ENCODE assay signal across 17 mouse cellular contexts in genomic region chr2:65783392-65783791, GRCm38 (mm10).
"Had no signal": no experiment of that assay in that cellular context is flagged by ENCODE, and none has a peak within 500 bp of the region (broad histone marks: within the 10 kb centered on the region; RNA-seq: fewer than 3 reads in every experiment).

No protein-coding gene starts in this region.

- H3K27me3 ChIP-seq: neural tube, embryonic 12.5 days; neural tube, embryonic 13.5 days; neural tube, embryonic 15.5 days; stomach, embryonic 15.5 days had no signal

- H3K9ac ChIP-seq: neural tube, embryonic 12.5 days; neural tube, embryonic 13.5 days; neural tube, embryonic 15.5 days; stomach, embryonic 15.5 days had no signal

- H3K27ac ChIP-seq: neural tube, embryonic 12.5 days; neural tube, embryonic 13.5 days; neural tube, embryonic 15.5 days; stomach, embryonic 15.5 days; stomach, postnatal 0 days had no signal

- DNase-seq: retina, postnatal 1 day; right cerebral cortex, adult 18-20 months; right cerebral cortex, postnatal 14 days; right cerebral cortex, postnatal 25 days; right cerebral cortex, postnatal 4 days; spleen, adult 18-20 months; thymus, adult 18-20 months; thymus, adult 2 months; thymus, postnatal 14 days; thymus, postnatal 25 days; thymus, postnatal 36 days; thymus, postnatal 4 days had no signal

- H3K4me2 ChIP-seq: neural tube, embryonic 12.5 days; neural tube, embryonic 13.5 days; neural tube, embryonic 15.5 days; stomach, embryonic 15.5 days had no signal

- H3K4me3 ChIP-seq: neural tube, embryonic 12.5 days; neural tube, embryonic 13.5 days; neural tube, embryonic 15.5 days; stomach, embryonic 15.5 days had no signal

- H3K4me1 ChIP-seq: neural tube, embryonic 12.5 days; neural tube, embryonic 13.5 days; neural tube, embryonic 15.5 days; stomach, embryonic 15.5 days had no signal

- H3K9me3 ChIP-seq: neural tube, embryonic 12.5 days; neural tube, embryonic 13.5 days; neural tube, embryonic 15.5 days; stomach, embryonic 15.5 days had no signal

- H3K36me3 ChIP-seq: neural tube, embryonic 12.5 days; neural tube, embryonic 13.5 days; neural tube, embryonic 15.5 days; stomach, embryonic 15.5 days had no signal
